Mouse (Mus musculus): ENCODE results near the gene Zfp385b.

Zfp385b gene

DNA sequence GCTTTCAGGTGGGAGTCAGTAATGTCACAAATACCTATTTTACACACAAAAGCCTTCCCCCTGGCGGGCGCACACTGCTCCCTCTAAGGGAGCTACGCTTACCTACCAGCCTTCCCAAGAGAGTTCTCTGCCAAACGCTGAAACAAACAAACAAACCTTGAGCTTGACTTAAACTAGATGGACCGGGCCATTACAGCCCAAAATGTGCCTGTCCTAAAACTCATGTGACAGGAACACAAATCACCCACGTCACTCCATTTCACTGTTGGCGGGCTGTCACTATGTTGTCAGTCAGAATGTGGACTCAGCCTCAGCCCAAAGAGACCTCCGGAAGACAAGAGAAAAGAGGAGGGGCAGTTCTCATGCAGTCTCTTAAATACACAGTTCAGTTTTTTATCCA is 300.7 kb downstream of the Zfp385b start:
- no peak for DNase-seq (ENCODE audit: low spot score in 2 of 2)

GRCm38 (mm10) chr2:77516606-77517005 is 302.8 kb downstream of the Zfp385b start:
- no peak for DNase-seq (ENCODE audit: low spot score in 2 of 2)

DNA sequence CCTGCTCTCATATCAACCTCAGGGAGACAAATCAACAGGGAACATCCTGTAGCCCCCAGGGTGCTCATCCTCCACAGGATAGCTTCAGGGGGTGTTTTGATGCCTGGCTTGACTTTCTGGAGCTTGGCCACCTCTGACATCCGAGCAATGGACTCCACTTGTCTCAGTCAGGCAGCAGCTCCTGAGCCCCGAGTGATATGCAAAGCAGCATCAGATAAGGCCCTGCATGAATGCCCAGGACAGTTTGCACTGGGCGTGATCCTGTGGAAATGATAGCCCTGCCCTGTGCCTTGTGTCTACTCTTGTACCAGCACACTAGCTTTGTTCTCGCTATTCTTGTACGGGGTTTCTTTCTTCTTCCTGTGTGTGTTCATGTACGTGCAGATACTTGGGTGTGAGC is 303.8 kb downstream of the Zfp385b start:
- peak in 1 of 2 experiments; percentile 24 for DNase-seq (ENCODE audit: low spot score in 2 of 2)

DNA sequence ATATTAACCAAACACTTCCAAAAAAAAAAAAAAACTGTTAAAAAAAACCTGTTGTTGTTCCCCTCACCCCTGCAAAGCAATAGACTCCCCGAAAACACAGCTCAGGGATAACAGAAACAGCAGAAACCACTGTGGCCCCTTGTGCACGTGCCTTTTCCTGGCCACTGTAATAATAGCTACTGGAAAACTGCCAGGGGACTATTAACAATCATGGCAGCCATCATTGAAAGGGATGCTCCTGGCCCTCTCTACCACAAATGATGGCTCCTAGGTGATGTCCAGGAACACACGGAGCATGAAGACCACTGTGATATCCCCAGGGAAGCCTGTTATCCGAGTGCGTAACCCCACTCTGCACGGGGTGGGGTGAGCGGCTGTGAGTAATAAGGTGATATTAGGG is 304.4 kb downstream of the Zfp385b start:
- DNase-seq (ENCODE audit: low spot score in 2 of 2): no peak

- no peak for DNase-seq (ENCODE audit: low spot score in 2 of 2)
These were observed 305.0 kb downstream of the Zfp385b start for GRCm38 (mm10) chr2:77514476-77514875.

- DNase-seq (ENCODE audit: low spot score in 2 of 2): no peak
These were observed 310.7 kb downstream of the Zfp385b start for GRCm38 (mm10) chr2:77508731-77509130.

- DNase-seq (ENCODE audit: low spot score in 2 of 2): no peak
These were observed 313.1 kb downstream of the Zfp385b start for GRCm38 (mm10) chr2:77506308-77506707.

- DNase-seq (ENCODE audit: low spot score in 2 of 2): no peak
These were observed 313.8 kb downstream of the Zfp385b start for GRCm38 (mm10) chr2:77505614-77506013.

- DNase-seq (ENCODE audit: low spot score in 2 of 2): no peak
These were observed 315.6 kb downstream of the Zfp385b start for GRCm38 (mm10) chr2:77503674-77504351.

DNA sequence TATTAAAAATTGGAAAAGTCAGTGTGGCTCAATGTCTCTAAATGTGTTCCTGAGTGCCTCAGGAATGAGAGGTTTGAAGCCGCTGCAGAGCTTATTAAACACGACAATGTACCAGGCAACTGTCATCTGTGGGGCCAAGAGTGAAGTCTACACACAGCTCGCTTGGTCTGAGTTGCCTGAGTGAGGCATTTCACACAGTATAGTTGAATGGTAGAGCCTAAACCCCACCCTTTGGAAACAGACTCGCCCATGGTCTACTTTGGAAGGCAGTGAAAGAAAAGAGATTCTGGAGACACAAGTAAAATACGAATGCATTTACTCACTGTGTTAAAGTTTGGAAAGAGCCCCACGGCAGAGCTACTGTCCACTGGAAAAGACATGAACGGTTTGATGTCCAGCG is 316.2 kb downstream of the Zfp385b start:
- DNase-seq (ENCODE audit: low spot score in 2 of 2): no peak

GRCm38 (mm10) chr2:77502458-77502857 is 317.0 kb downstream of the Zfp385b start:
- no peak for DNase-seq (ENCODE audit: low spot score in 2 of 2)

- no peak for DNase-seq (ENCODE audit: low spot score in 2 of 2)
These were observed 319.0 kb downstream of the Zfp385b start for GRCm38 (mm10) chr2:77500480-77500879.

- DNase-seq (ENCODE audit: low spot score in 2 of 2): no peak
These were observed 321.1 kb downstream of the Zfp385b start for GRCm38 (mm10) chr2:77498379-77498778.

DNA sequence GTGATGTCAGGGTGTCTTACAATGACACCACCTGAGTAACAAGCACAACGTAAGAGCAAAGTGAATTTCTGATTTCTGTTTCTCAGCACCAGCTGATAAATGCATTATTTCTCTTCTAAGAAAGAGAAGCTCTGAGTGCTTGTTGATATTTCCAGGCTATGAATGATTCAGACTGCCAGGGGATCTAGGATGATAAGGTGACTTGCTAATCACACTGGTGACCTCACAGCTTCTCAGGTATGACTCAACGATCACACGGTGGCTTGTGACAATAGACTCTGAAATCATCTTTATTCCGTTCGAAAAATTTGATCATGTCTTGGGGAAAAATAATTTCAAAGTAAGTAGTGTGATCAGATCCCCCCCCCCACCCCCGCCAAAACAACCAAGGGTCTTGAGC is 321.5 kb downstream of the Zfp385b start:
- DNase-seq (ENCODE audit: low spot score in 2 of 2): no peak

GRCm38 (mm10) chr2:77496071-77496470 is 323.4 kb downstream of the Zfp385b start:
- DNase-seq (ENCODE audit: low spot score in 2 of 2): no peak

DNA sequence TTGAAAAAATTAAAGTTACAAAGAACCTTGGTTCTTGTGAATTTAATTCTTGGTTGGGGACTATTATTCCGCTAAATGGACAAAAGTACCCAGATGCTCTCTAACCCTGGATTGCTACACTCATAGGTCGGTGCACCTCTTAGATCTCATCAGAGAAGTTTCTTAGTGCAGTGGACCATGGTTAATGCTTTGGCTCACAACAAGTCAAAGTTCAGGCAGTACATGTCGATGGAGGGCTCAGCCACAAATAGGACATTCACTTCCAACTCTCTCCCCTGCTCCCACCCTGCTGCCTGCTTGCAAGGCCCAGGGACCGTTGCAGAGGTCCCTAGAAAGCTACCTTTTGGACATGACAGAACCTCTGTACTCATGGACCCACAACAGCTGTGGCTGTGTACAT is 324.1 kb downstream of the Zfp385b start:
- DNase-seq (ENCODE audit: low spot score in 2 of 2): no peak

DNA sequence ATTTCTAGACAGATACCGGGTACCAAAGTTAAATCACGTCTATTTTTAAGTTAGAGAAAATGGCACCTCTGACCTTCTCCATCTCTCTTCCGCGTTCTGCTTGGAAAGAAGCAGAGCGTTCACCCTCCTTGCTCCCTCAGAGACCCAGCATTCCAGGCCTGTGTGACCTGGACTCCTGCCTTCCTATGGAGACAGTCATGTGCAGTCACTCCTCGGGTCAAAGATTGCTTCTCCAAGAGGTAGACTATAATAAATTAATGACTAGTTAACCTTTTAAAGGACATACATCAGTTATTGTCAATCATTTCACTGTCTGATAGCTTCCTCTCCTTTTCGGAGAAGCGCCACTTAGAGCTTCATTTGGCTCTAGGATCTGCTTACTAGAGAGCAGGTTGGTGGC is 325.7 kb downstream of the Zfp385b start:
- DNase-seq (ENCODE audit: low spot score in 2 of 2): no peak

- DNase-seq (ENCODE audit: low spot score in 2 of 2): no peak
These were observed 332.3 kb downstream of the Zfp385b start for GRCm38 (mm10) chr2:77487151-77487550.

DNA sequence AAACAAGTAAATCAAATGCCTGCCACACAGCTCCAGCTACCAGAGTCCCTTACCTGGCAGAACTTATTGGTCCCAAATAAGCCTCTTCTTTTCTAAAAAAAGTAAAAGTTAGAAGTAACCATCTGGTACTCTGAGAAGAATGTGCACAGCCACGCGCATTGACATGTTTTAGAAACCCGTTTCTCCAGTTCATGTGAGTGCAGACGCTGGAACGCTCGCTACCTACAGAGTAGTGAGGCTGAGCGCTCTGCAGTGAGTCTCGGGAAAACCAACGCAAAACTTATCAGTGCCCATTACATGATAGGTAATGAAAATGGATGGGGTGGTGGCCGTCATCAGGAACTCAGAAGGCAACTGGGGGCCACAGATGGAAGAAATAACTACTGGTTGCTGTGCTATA is 338.2 kb downstream of the Zfp385b start:
- DNase-seq (ENCODE audit: low spot score in 2 of 2): no peak

DNA sequence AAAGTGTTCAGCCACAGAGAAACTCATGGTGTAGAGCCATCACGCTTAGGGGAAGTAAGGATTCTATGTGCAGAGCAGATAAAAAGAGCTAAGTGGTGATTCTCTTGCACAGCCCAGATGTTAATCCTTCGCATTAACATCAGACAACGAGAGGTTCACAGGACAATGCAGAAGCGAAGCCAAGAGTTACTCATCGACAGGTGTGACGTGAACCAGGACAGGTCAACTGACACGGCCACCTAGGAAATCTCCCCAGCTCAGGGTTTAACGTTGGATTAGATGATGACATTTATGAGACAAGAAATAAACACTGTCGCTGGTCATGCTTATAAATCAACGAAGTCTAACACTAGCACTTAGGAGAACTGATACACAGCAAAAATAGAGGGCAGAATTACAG is 341.9 kb downstream of the Zfp385b start:
- no peak for DNase-seq (ENCODE audit: low spot score in 2 of 2)

GRCm38 (mm10) chr2:77476444-77476843 is 343.0 kb downstream of the Zfp385b start:
- DNase-seq (ENCODE audit: low spot score in 2 of 2): no peak

- no peak for DNase-seq (ENCODE audit: low spot score in 2 of 2)
These were observed 347.1 kb downstream of the Zfp385b start for GRCm38 (mm10) chr2:77472254-77472837.

GRCm38 (mm10) chr2:77470716-77471115 is 348.7 kb downstream of the Zfp385b start:
- DNase-seq (ENCODE audit: low spot score in 2 of 2): no peak

GRCm38 (mm10) chr2:77461413-77461812 is 358.0 kb downstream of the Zfp385b start:
- DNase-seq (ENCODE audit: low spot score in 2 of 2): no peak
